Mouse (Mus musculus) lung, embryonic 14.5 days (tissue): ENCODE data around the gene Anapc11. TPM values are rescaled to one million over a fixed set of nuclear protein-coding genes. Genes with fewer than 3 reads are reported as not detected.
"Not testable (repeated sequence)": the region's sequence is repeated elsewhere in the genome, so short reads cannot be mapped to it uniquely, and the experiment has no call there.

Experiments used
- ATAC-seq: fragments of 200-750 bp; cut with Nextera tagmentation; 2 replicates; pipeline ENCODE4 v1.8.0; 2017; ENCODE audit warnings: mild to moderate bottlenecking, moderate TSS enrichment, moderate library complexity; ENCODE audit not compliant: insufficient read depth
- DNase-seq: peaks from one replicate; pipeline ENCODE4 v3.0.0-alpha.2; 2015
- H3K27ac ChIP-seq: fragments of 300-500 bp; sonication (generic); 2 replicates; pipeline ENCODE4 v1.5.1; 2014; ENCODE audit warnings: low read depth, mild to moderate bottlenecking, moderate library complexity
- H3K27me3 ChIP-seq: fragments of 300-500 bp; sonication (generic); 2 replicates; pipeline ENCODE4 v1.6.1; 2014; ENCODE audit warnings: low read length, control low read depth; ENCODE audit not compliant: insufficient read depth
- H3K36me3 ChIP-seq: fragments of 300-500 bp; sonication (generic); 2 replicates; pipeline ENCODE4 v1.6.1; 2014; ENCODE audit warnings: control low read depth; ENCODE audit not compliant: insufficient read depth
- H3K4me1 ChIP-seq: fragments of 300-500 bp; sonication (generic); 2 replicates; pipeline ENCODE4 v1.6.1; 2014; ENCODE audit warnings: antibody characterized with exemption, control low read depth; ENCODE audit not compliant: insufficient read depth
- H3K4me2 ChIP-seq: fragments of 300-500 bp; sonication (generic); 2 replicates; pipeline ENCODE4 v1.6.1; 2014; ENCODE audit warnings: mild to moderate bottlenecking
- H3K4me3 ChIP-seq: fragments of 300-500 bp; sonication (generic); 2 replicates; pipeline ENCODE4 v1.5.1; 2014; ENCODE audit warnings: low read depth, low read length
- H3K9ac ChIP-seq: fragments of 300-500 bp; sonication (generic); 2 replicates; pipeline ENCODE4 v1.6.1; 2014
- H3K9me3 ChIP-seq: fragments of 300-500 bp; sonication (generic); 2 replicates; pipeline ENCODE4 v1.6.1; 2016; ENCODE audit warnings: low read depth, low read length, control low read depth
- CTCF ChIP-seq: IDR thresholded peaks from 2 replicates; pipeline ENCODE4 v1.5.1; 2016; ENCODE audit warnings: antibody characterized with exemption, low read depth
- WGBS: fragments of 180-500 bp; shearing (Covaris S2); extraction: QIAGEN DNeasy Blood & Tissue Kit; methylation state at CpG from one replicate; pipeline ENCODE4 v1.1.7; 2014; 5-methylcytosine and 5-hydroxymethylcytosine counted together
- polyA plus RNA-seq: library from polyadenylated mRNA; unstranded; fragments of >200 nt; fragmentation: Nextera tagmentation; extraction: Ambion mirVana; gene quantifications from 2 replicates; pipeline ENCODE4 v1.2.1, GENCODE M21; 2014

Gene Anapc11
- polyA plus RNA-seq, 1 experiment from 2014 or later = 237 TPM

DNA sequence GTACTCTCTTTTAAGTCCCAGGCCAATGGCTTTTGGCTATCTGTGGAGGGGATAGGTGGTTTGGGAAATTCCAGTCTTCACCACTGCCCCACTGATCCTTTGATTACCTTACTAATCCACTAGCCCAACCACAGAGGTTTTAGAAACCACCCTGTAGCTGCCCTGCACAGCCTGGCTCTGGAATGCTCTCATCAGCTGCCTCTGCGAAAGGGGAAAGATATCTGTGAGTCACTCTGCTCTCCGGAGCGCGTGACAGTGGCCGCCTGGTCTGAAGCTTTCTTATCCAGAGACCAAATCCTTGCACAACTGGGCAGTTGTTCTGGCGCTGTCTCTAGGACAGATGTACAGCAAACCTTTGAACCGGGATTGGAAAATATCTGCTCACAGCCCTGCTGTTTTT lies 43.4 kb upstream of the Anapc11 start:
- 59% methylated on average over 7 of the region's 7 CpGs for WGBS
- H3K27me3 ChIP-seq = no peaks in the 10 kb centered on the region
- H3K9me3 ChIP-seq = no peaks in the 10 kb centered on the region
- no peak overlapping the region for H3K4me2 ChIP-seq
- H3K36me3 ChIP-seq = peaks cover 13% of the 10 kb centered on the region
- no peak overlapping the region for H3K27ac ChIP-seq
- TF ChIP-seq CTCF = no peak
- no peak for DNase-seq
- H3K4me3 ChIP-seq = no peak overlapping the region
- ATAC-seq = no peak
- H3K4me1 ChIP-seq = 0 out of 2 replicates have a peak, but pooled peaks cover 7% of the 10 kb centered on the region
- H3K9ac ChIP-seq = no peak overlapping the region

DNA sequence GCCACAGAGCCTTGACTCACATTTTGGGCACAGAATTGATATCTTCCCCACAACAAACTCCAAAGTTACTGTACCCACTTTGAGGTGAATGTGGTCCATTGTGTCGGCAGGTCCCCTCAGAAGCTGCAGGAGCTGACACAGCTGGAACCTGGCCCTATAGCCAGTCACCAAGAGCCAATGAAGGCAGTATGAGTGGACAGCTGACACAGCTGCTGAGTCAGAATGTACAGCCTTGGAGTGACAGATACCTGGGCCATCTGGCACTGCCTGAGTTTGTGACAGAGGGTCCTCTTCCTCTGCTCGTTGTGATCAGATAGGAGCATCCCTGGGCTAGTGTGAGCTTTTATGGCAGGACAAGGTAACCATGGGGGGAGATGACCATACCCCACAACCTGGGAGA lies 43.0 kb upstream of the Anapc11 start:
- 0 out of 2 replicates have a peak, but pooled peaks cover 3% of the 10 kb centered on the region for H3K4me1 ChIP-seq
- H3K36me3 ChIP-seq = peaks cover 17% of the 10 kb centered on the region
- H3K27ac ChIP-seq = no peak overlapping the region
- DNase-seq (no peak), ATAC-seq (no peak)
- TF ChIP-seq CTCF = no peak
- WGBS = 65% methylated on average over 2 of the region's 2 CpGs
- H3K9me3 ChIP-seq = no peaks in the 10 kb centered on the region
- H3K27me3 ChIP-seq = no peaks in the 10 kb centered on the region
- H3K9ac ChIP-seq = no peak overlapping the region
- no peak overlapping the region for H3K4me2 ChIP-seq
- no peak overlapping the region for H3K4me3 ChIP-seq

DNA sequence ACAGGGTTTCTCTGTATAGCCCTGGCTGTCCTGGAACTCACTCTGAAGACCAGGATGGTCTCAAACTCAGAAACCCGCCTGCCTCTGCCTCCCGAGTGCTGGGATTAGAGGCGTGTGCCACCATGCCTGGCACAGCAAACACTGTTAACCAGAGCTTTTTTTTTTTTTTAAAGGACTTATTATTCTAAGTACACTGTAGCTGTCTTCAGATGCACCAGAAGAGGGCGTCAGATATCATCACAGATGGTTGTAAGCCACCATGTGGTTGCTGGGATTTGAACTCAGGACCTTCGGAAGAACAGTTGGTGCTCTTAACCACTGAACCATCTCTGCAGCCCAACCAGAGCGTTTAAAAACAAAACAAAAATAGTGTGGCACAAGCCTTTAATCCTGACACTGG lies 39.4 kb upstream of the Anapc11 start:
- H3K27me3 ChIP-seq, H3K9me3 ChIP-seq, H3K9ac ChIP-seq, ATAC-seq, H3K4me1 ChIP-seq, H3K27ac ChIP-seq, H3K4me3 ChIP-seq, H3K4me2 ChIP-seq, DNase-seq: not testable (repeated sequence)
- 85% methylated on average over 6 of the region's 6 CpGs for WGBS
- peaks cover 53% of the 10 kb centered on the region for H3K36me3 ChIP-seq

DNA sequence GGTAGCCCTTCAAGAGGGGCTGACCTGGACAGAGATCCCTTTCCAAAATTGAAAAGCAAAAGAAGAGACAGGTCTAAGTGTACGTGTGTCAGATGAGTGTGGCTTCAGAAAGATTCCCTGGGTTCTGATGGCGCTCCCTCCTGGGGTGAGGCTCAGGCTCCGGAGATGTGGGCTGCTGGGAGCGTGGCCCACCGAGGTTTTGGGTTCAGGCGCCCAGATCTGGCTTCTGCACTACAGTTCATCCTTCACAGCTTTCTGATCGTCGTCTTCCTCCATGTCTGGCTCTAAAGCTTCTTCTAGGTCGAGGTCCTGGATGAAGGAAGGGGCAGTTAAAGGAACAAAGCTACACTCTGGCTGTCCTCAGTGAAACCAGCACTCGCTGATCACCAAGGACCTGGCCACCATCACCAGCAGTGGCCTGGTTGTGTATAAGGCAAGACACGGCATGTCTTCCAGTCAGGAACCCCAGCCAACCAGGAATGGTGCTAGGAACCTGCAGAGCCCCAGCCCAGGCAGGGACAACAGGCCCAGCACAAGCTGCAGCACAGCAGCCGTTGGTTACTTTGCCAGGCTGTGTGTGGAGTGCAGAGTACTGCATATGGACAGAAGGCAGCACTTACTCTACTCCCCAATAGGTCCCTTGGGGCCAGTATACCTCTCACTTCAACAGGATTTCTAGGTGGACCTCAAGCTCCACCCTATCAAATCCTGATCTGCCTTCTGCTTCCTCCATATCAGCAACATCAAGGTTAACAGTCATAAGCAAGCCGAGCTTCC lies 37.1 kb upstream of the Anapc11 start:
- Histone ChIP-seq H3K27me3 (no peaks in the 10 kb centered on the region), H3K4me3 (no peak overlapping the region), H3K4me1 (no peaks in the 10 kb centered on the region), H3K36me3 (peaks cover 76% of the 10 kb centered on the region), H3K9me3 (no peaks in the 10 kb centered on the region), H3K4me2 (no peak overlapping the region), H3K27ac (no peak overlapping the region), H3K9ac (no peak overlapping the region)
- no peak for ATAC-seq
- WGBS = 92% methylated on average over 13 of the region's 13 CpGs
- no peak for TF ChIP-seq CTCF
- no peak for DNase-seq

DNA sequence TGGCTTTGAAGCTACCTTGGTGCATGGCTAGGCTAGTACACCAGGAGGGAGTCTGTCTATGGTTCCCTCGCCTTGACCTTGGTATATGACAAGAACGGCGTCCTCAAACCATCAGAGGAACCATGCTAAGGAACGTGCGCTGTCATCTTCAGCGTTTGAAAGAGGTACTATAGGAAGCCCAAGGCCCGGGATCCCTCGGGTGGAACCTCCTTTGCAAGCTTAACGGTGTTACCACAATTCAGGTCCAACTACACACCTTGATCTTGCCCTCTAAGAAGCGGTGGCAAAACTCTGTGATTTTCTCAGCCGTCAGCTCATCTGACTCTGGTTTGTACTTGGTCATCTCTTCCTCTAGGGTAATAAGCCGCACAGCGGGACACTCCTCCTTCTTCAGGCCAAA lies 35.3 kb upstream of the Anapc11 start:
- WGBS = 94% methylated on average over 13 of the region's 13 CpGs
- TF ChIP-seq CTCF = no peak
- no peak overlapping the region for H3K4me2 ChIP-seq
- no peak overlapping the region for H3K9ac ChIP-seq
- no peaks in the 10 kb centered on the region for H3K27me3 ChIP-seq
- no peaks in the 10 kb centered on the region for H3K9me3 ChIP-seq
- H3K36me3 ChIP-seq = peaks cover 94% of the 10 kb centered on the region
- no peak overlapping the region for H3K4me3 ChIP-seq
- no peak for DNase-seq
- H3K27ac ChIP-seq = no peak overlapping the region
- H3K4me1 ChIP-seq = no peaks in the 10 kb centered on the region
- ATAC-seq = no peak

DNA sequence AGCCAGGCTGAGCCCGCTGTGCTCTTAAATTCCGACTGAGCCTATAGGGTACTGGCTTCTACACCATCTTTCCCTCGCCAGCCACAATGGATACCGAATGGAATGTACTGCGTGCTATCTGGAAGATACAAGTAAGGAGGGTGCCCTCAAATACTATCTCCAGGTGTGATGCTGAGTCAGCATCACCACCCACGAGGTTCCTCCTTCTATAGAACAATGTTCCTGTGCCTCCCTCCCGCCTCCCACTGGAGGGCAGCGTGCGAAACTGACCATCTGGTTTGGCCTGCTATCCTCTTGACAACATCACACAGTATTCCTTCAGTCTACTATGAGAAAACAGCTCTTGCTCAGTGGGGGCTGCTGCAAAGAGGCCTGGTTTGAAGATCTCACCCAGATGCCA lies 33.1 kb upstream of the Anapc11 start:
- Histone ChIP-seq H3K4me3 (no peak overlapping the region), H3K27ac (no peak overlapping the region), H3K4me2 (no peak overlapping the region), H3K9me3 (no peaks in the 10 kb centered on the region), H3K4me1 (no peaks in the 10 kb centered on the region), H3K36me3 (peaks cover 97% of the 10 kb centered on the region), H3K9ac (no peak overlapping the region), H3K27me3 (no peaks in the 10 kb centered on the region)
- TF ChIP-seq CTCF = peak; percentile 5; the same call in 1 of the 2 replicates
- DNase-seq = no peak
- no peak for ATAC-seq
- WGBS = 81% methylated on average over 9 of the region's 9 CpGs

DNA sequence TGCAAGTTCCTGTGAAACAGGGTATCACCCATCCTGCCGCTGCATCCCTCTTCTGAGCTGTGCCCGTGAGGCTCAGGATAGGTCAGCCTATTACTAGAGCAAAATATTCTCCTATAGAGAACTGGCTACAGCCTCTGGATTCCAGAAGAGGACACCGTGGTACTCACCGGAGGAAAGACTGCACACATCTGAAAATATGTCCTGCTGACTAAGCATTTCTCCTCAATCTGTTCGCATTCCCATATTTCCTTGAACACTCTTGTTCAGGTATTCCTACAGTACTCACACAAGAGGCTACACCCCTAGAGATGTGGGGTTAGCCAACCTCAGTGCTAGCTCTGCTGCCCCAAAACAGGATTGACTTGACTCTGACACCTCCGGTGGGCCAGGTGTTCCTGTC lies 29.9 kb upstream of the Anapc11 start:
- Histone ChIP-seq H3K4me2 (no peak overlapping the region), H3K4me3 (no peak overlapping the region), H3K36me3 (peaks cover 79% of the 10 kb centered on the region), H3K27me3 (no peaks in the 10 kb centered on the region), H3K9me3 (no peaks in the 10 kb centered on the region), H3K4me1 (0 out of 2 replicates have a peak, but pooled peaks cover 8% of the 10 kb centered on the region), H3K27ac (no peak overlapping the region), H3K9ac (peak overlapping the region; percentile 32; the same call in 1 of the 2 replicates)
- WGBS = 89% methylated on average over 6 of the region's 6 CpGs
- DNase-seq (no peak), ATAC-seq (no peak)
- no peak for TF ChIP-seq CTCF
